Mouse (Mus musculus) liver, adult 2 months (tissue): ENCODE results near the gene Sec14l4. TPM values are rescaled to one million over a fixed set of nuclear protein-coding genes. Genes with fewer than 3 reads are reported as not detected.
"Not testable (repeated sequence)": the region's sequence is repeated elsewhere in the genome, so short reads cannot be mapped to it uniquely, and the experiment has no call there.

Experiments used
- DNase-seq: peaks from one replicate; pipeline ENCODE4 v3.0.0-alpha.2; 2011; ENCODE audit warnings: low read depth, low spot score; ENCODE audit errors: extremely low read depth
- H3K27ac ChIP-seq: fragments of 200-500 bp; replicated peaks from 2 replicates; pipeline ENCODE4 v1.5.1; 2012; ENCODE audit warnings: low read depth, mild to moderate bottlenecking, control low read depth, inconsistent platforms, low read length; ENCODE audit not compliant: insufficient read depth
- H3K27me3 ChIP-seq: fragments of 200-500 bp; 2 replicates; pipeline ENCODE4 v1.6.1; 2012; ENCODE audit warnings: mild to moderate bottlenecking, moderate library complexity, low read length, inconsistent platforms; ENCODE audit not compliant: control insufficient read depth, insufficient read depth
- H3K36me3 ChIP-seq: fragments of 200-500 bp; 2 replicates; pipeline ENCODE4 v1.6.1; 2012; ENCODE audit warnings: low read length, inconsistent platforms; ENCODE audit not compliant: control insufficient read depth, insufficient read depth
- H3K4me1 ChIP-seq: fragments of 200-500 bp; 2 replicates; pipeline ENCODE4 v1.6.1; 2011; ENCODE audit warnings: low read length; ENCODE audit not compliant: control insufficient read depth, insufficient read depth
- H3K4me3 ChIP-seq: fragments of 200-500 bp; 2 replicates; pipeline ENCODE4 v1.5.1; 2011; ENCODE audit warnings: low read depth, mild to moderate bottlenecking, control low read depth, low read length, moderate library complexity; ENCODE audit not compliant: insufficient read depth
- H3K79me2 ChIP-seq: fragments of 200-500 bp; 2 replicates; pipeline ENCODE4 v1.6.1; 2012; ENCODE audit warnings: inconsistent platforms, mild to moderate bottlenecking, low read length, moderate library complexity; ENCODE audit not compliant: control insufficient read depth, insufficient read depth
- H3K9ac ChIP-seq: fragments of 200-500 bp; 2 replicates; pipeline ENCODE4 v1.6.1; 2012; ENCODE audit warnings: low read depth, mild to moderate bottlenecking, control low read depth, inconsistent platforms, low read length
- CTCF ChIP-seq: fragments of 200-500 bp; IDR thresholded peaks from 2 replicates; pipeline ENCODE4 v1.5.1; 2011; ENCODE audit warnings: low read depth, low read length, control low read depth
- POLR2A ChIP-seq: fragments of 200-500 bp; IDR thresholded peaks from 2 replicates; pipeline ENCODE4 v1.6.1; 2011; ENCODE audit warnings: low read length, control low read depth; ENCODE audit not compliant: insufficient read depth; ENCODE audit errors: extremely low read depth
- WGBS: fragments of 180-500 bp; shearing (Covaris S2); methylation state at CpG from one replicate; pipeline ENCODE4 v1.1.7; 2018; 5-methylcytosine and 5-hydroxymethylcytosine counted together
- polyA plus RNA-seq: library from polyadenylated mRNA; depleted of rRNA; stranded (reverse); fragments of >200 nt; gene quantifications from 2 replicates; pipeline ENCODE4 v1.2.3, GENCODE M21; 2012
- total RNA-seq: library from RNA; depleted of rRNA; stranded (reverse); fragments of >200 nt; gene quantifications from 2 replicates; pipeline ENCODE4 v1.2.3, GENCODE M21; 2014

Sec14l4 gene
- total and polyA plus RNA-seq, 2 experiments, result 92.9 to 97.5 TPM

- Histone ChIP-seq H3K27me3 (no peaks in the 10 kb centered on the region), H3K79me2 (no peaks in the 10 kb centered on the region), H3K27ac (no peak overlapping the region), H3K4me3 (peak overlapping the region; percentile 9; the same call in 1 of the 2 replicates), H3K4me1 (no peaks in the 10 kb centered on the region), H3K36me3 (no peaks in the 10 kb centered on the region), H3K9ac (no peak overlapping the region)
- 58% methylated on average over 66 of the region's 66 CpGs for WGBS
- DNase-seq, result no peak
- TF ChIP-seq POLR2A (no peak), CTCF (no peak)
Observed at GRCm38 (mm10) chr11:3997978-3998720, 33.1 kb upstream of the Sec14l4 start.

GRCm38 (mm10) chr11:3999547-3999946 is 31.7 kb upstream of the Sec14l4 start:
- Histone ChIP-seq H3K9ac (no peak overlapping the region), H3K79me2 (no peaks in the 10 kb centered on the region), H3K4me3 (no peak overlapping the region), H3K27me3 (no peaks in the 10 kb centered on the region), H3K36me3 (no peaks in the 10 kb centered on the region), H3K27ac (no peak overlapping the region), H3K4me1 (no peaks in the 10 kb centered on the region)
- no peak for DNase-seq
- WGBS, result 89% methylated on average over 5 of the region's 5 CpGs
- TF ChIP-seq CTCF, result no peak
- no peak for TF ChIP-seq POLR2A

GRCm38 (mm10) chr11:4001603-4002002 is 29.7 kb upstream of the Sec14l4 start:
- Histone ChIP-seq H3K9ac (no peak overlapping the region), H3K4me3 (no peak overlapping the region), H3K27me3 (no peaks in the 10 kb centered on the region), H3K36me3 (no peaks in the 10 kb centered on the region), H3K79me2 (no peaks in the 10 kb centered on the region), H3K4me1 (no peaks in the 10 kb centered on the region), H3K27ac (no peak overlapping the region)
- TF ChIP-seq POLR2A (no peak), CTCF (peak; percentile 96)
- 5% methylated on average over 5 of the region's 5 CpGs for WGBS
- peak; percentile 52 for DNase-seq

GRCm38 (mm10) chr11:4005220-4005805 is 25.9 kb upstream of the Sec14l4 start:
- Histone ChIP-seq H3K4me1 (0 out of 2 replicates have a peak, but pooled peaks cover 1% of the 10 kb centered on the region), H3K79me2 (no peaks in the 10 kb centered on the region), H3K36me3 (no peaks in the 10 kb centered on the region), H3K27me3 (no peaks in the 10 kb centered on the region), H3K9ac (no peak overlapping the region), H3K27ac (no peak overlapping the region), H3K4me3 (no peak overlapping the region)
- 69% methylated on average over 5 of the region's 5 CpGs for WGBS
- DNase-seq, result no peak
- TF ChIP-seq CTCF, result no peak
- TF ChIP-seq POLR2A, result no peak

- WGBS, result 79% methylated on average over 3 of the region's 3 CpGs
Observed at GRCm38 (mm10) chr11:4006462-4006861, 24.8 kb upstream of the Sec14l4 start.

GRCm38 (mm10) chr11:4012616-4013015 is 18.6 kb upstream of the Sec14l4 start:
- Histone ChIP-seq H3K9ac (no peak overlapping the region), H3K79me2 (no peaks in the 10 kb centered on the region), H3K27me3 (no peaks in the 10 kb centered on the region), H3K4me3 (no peak overlapping the region), H3K36me3 (no peaks in the 10 kb centered on the region), H3K4me1 (0 out of 2 replicates have a peak, but pooled peaks cover 1% of the 10 kb centered on the region), H3K27ac (no peak overlapping the region)
- no peak for DNase-seq
- WGBS, result 84% methylated on average over 1 of the region's 1 CpGs
- no peak for TF ChIP-seq POLR2A
- TF ChIP-seq CTCF, result no peak

More at GRCm38 (mm10) chr11:4006462-4006861, 24.8 kb upstream of the Sec14l4 start:
- Histone ChIP-seq H3K36me3 (no peaks in the 10 kb centered on the region), H3K4me1 (0 out of 2 replicates have a peak, but pooled peaks cover 1% of the 10 kb centered on the region), H3K79me2 (no peaks in the 10 kb centered on the region), H3K27ac (no peak overlapping the region), H3K4me3 (no peak overlapping the region), H3K9ac (no peak overlapping the region), H3K27me3 (no peaks in the 10 kb centered on the region)
- TF ChIP-seq POLR2A, result no peak
- peak; percentile 61 for TF ChIP-seq CTCF
- no peak for DNase-seq

- not testable (repeated sequence) for H3K79me2 ChIP-seq, H3K4me1 ChIP-seq, DNase-seq, H3K27ac ChIP-seq, H3K9ac ChIP-seq, H3K4me3 ChIP-seq, H3K27me3 ChIP-seq, H3K36me3 ChIP-seq
- 88% methylated on average over 14 of the region's 14 CpGs for WGBS
Observed at GRCm38 (mm10) chr11:4015796-4016195, 15.5 kb upstream of the Sec14l4 start.

GRCm38 (mm10) chr11:4022111-4022510 is 9.2 kb upstream of the Sec14l4 start:
- H3K79me2 ChIP-seq, H3K9ac ChIP-seq, DNase-seq, H3K27ac ChIP-seq, H3K4me3 ChIP-seq, H3K27me3 ChIP-seq, H3K4me1 ChIP-seq, H3K36me3 ChIP-seq: not testable (repeated sequence)
- WGBS, result 84% methylated on average over 13 of the region's 13 CpGs
